Mouse (Mus musculus): ENCODE results near the gene Prpf18.

DNA sequence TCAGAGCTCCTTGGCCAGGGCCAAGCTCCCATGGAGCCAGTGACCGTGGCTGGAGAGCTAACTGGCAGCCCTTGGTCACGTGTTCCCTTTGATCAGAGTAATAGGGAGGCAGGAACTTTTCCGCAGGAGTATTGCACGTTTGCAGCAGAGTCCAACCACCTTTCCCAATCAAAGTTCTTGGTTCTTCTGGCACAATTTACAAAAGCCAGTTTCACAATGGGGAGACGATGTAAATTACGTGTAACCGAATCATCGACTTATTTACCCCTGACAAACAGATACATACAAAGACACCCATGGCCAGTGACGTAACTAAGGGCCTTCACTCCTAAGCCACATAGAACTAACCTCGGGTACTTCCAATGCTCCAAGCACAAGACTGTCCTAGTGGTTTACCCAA lies 42.5 kb downstream of the Prpf18 start:
- TF ChIP-seq CTCF (IDR thresholded peaks at IDR 0.05; ENCODE audit: borderline replicate concordance, insufficient read depth, low read depth, low read length) (no peak), POLR2A (IDR thresholded peaks at IDR 0.05; ENCODE audit: borderline replicate concordance, insufficient read depth, low read length) (no peak)
